Mouse (Mus musculus): ENCODE measurements around the gene Mrtfb. TPM values are rescaled to one million over a fixed set of nuclear protein-coding genes. Genes with fewer than 3 reads are reported as not detected.

Mrtfb gene
- polyA plus RNA-seq, 1 experiment from 2014 or later = 11.5 TPM

DNA sequence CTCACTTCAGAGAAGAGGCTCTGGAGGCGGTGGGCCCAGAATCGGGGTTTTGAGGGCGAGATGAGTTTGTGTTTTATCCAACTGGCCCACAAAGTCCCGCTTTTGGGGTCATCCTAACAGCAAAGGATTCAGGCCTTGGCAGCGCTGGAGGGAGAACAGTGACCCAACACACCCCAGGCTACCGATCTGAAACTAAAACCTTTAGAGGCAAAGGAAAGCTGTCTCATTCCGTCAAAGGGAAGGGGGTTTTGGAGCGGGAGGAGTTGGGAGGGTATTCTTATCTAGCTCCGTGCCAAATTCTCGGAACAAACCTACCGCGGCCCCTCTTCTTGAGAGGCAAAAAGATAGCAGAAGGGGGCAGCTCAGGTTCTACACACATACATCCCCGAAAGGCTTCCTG lies 193.2 kb downstream of the Mrtfb start:
- H3K36me3 ChIP-seq = no peaks in the 10 kb centered on the region
- H3K9me3 ChIP-seq = no peaks in the 10 kb centered on the region
- no peak overlapping the region for H3K27ac ChIP-seq (replicated peaks)
- peaks cover 65% of the 10 kb centered on the region for H3K27me3 ChIP-seq
- 14% methylated on average over 13 of the region's 13 CpGs for WGBS
- ATAC-seq (ENCODE audit: low read depth) = no peak
- H3K4me2 ChIP-seq = peak overlapping the region; percentile 97
- H3K9ac ChIP-seq = 0 out of 2 replicates have a peak overlapping the region, but pooled peaks have one; percentile 34
- peaks cover 31% of the 10 kb centered on the region for H3K4me1 ChIP-seq (replicated peaks)
- 0 out of 2 replicates have a peak overlapping the region, but pooled peaks have one; percentile 75 for H3K4me3 ChIP-seq

DNA sequence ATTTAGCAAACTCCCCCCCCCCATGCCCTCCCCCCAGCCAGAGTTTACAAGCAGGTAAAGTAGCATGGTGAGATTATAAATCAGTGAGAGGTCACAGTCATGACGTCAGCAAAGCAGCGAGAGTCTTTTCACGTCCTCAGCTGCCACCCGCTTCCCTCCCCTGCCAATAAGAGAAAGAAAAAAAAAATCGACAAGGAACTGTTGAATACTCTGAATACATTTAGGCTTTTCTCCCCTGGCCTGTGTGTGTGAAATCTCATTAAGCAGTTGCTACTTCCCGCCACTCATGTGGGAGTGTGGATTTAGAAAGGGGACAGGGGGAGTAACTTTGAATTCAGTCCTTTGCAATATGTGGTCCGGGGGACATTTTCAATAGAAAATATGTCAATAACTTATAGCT lies 194.6 kb downstream of the Mrtfb start:
- no peak overlapping the region for H3K27ac ChIP-seq (replicated peaks)
- H3K4me1 ChIP-seq (replicated peaks) = peaks cover 31% of the 10 kb centered on the region
- H3K36me3 ChIP-seq = no peaks in the 10 kb centered on the region
- H3K27me3 ChIP-seq = peaks cover 52% of the 10 kb centered on the region
- WGBS = 21% methylated on average over 7 of the region's 7 CpGs
- H3K9ac ChIP-seq = no peak overlapping the region
- H3K4me3 ChIP-seq = no peak overlapping the region
- H3K4me2 ChIP-seq = no peak overlapping the region
- no peak for ATAC-seq (ENCODE audit: low read depth)
- H3K9me3 ChIP-seq = no peaks in the 10 kb centered on the region

DNA sequence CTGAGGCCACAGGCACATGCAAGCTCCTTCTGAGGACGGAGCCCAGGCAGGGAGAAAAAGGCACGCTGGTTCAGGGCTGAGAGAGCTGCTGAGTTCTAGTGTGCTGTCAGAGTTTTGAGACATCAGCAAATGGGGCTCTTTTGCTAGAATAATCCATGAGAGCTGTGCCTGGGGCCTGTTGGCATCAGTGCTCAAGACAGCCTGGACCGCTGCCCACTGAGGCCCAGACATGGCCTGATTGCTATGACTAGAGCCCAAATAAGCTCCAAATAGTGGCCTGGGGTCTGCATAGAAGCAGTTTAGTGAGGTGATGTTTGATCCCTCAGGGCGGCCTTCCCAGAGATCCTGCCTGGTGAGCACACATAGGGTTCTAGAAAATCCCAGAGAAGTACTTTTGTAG lies 195.7 kb downstream of the Mrtfb start:
- H3K9ac ChIP-seq = no peak overlapping the region
- WGBS = 89% methylated on average over 4 of the region's 4 CpGs
- no peak overlapping the region for H3K4me2 ChIP-seq
- no peak overlapping the region for H3K27ac ChIP-seq (replicated peaks)
- peaks cover 25% of the 10 kb centered on the region for H3K4me1 ChIP-seq (replicated peaks)
- no peak overlapping the region for H3K4me3 ChIP-seq
- no peaks in the 10 kb centered on the region for H3K9me3 ChIP-seq
- no peaks in the 10 kb centered on the region for H3K36me3 ChIP-seq
- no peak for ATAC-seq (ENCODE audit: low read depth)
- H3K27me3 ChIP-seq = peaks cover 41% of the 10 kb centered on the region

DNA sequence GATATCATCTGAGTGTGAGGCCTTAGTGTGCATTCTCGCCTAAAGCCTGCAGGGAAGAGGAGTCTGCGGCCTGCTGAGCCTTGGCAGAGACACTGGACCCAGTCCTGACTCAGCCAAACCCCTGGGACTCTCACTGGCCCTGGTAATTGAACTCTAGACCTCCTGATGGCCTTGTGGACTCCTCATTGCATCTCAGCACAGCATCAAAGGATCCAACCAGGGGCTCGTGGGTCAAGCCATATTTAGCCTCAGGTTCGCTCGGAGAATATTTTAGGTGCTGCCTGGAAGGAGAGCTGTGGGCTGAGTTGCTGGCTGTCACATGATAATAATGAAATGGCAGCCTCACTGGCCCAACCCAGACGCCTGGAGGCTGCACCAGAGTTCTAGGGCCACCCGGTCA lies 196.4 kb downstream of the Mrtfb start:
- peaks cover 40% of the 10 kb centered on the region for H3K27me3 ChIP-seq
- ATAC-seq (ENCODE audit: low read depth) = no peak
- H3K4me2 ChIP-seq = no peak overlapping the region
- no peak overlapping the region for H3K27ac ChIP-seq (replicated peaks)
- no peak overlapping the region for H3K9ac ChIP-seq
- H3K4me1 ChIP-seq (replicated peaks) = peaks cover 21% of the 10 kb centered on the region
- no peak overlapping the region for H3K4me3 ChIP-seq
- H3K36me3 ChIP-seq = no peaks in the 10 kb centered on the region
- 84% methylated on average over 7 of the region's 7 CpGs for WGBS
- H3K9me3 ChIP-seq = no peaks in the 10 kb centered on the region

DNA sequence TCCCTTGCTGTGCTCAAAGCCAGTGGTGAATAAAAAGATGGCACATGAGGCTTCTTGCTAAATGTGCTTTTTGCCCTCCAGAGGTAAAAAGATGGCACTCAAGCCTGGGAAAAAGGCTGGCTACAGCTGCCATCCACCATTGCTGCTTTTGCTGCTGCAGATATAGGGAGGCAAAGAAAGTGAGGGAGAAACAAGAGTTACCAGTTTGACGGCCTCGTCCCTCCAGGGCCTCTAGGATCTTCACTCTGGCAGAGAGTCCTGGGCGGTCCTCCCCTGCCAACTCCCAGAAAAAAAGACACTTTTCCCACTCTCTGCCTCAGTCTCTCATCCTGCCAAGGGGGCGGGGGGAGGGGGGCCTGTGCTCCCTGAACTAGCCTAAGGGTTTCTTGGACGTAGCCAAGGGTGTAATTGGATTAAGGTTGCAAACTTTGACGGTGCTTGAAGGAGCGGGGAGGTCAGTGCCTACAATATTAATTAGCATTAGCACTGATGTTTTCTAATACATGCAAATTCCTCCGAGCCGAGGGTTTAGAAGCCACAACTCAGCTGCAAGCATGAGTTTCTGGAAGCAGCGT lies 197.8 kb downstream of the Mrtfb start:
- Histone ChIP-seq H3K4me2 (no peak overlapping the region), H3K36me3 (no peaks in the 10 kb centered on the region), H3K4me1 (replicated peaks) (peaks cover 9% of the 10 kb centered on the region), H3K27me3 (peaks cover 30% of the 10 kb centered on the region), H3K27ac (replicated peaks) (no peak overlapping the region), H3K4me3 (no peak overlapping the region), H3K9ac (no peak overlapping the region), H3K9me3 (no peaks in the 10 kb centered on the region)
- ATAC-seq (ENCODE audit: low read depth) = no peak
- WGBS = 42% methylated on average over 10 of the region's 10 CpGs

DNA sequence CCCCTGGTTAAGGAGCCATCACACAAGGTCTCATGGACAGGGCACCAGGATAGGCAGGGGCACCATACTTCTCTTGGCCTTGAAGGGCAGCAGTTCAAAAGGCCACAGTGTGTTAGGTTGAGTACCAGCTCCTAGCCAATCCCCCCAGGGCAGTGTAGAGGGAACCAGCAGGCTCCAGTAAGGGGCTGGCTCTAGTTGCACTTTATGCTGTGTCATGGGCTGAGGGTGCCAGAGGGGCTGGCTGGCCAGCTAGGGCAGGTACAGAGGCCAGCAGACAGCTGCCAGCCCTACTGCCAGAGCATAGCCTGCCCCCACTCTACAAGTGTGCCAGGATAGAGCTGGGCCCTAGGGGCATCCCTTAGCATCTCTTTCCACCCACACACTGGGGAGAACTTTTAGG lies 199.3 kb downstream of the Mrtfb start:
- Histone ChIP-seq H3K9me3 (no peaks in the 10 kb centered on the region), H3K4me2 (no peak overlapping the region), H3K27me3 (peaks cover 15% of the 10 kb centered on the region), H3K9ac (no peak overlapping the region), H3K27ac (replicated peaks) (no peak overlapping the region), H3K4me3 (no peak overlapping the region), H3K4me1 (replicated peaks) (0 out of 2 replicates have a peak, but pooled peaks cover 4% of the 10 kb centered on the region), H3K36me3 (no peaks in the 10 kb centered on the region)
- ATAC-seq (ENCODE audit: low read depth) = no peak

DNA sequence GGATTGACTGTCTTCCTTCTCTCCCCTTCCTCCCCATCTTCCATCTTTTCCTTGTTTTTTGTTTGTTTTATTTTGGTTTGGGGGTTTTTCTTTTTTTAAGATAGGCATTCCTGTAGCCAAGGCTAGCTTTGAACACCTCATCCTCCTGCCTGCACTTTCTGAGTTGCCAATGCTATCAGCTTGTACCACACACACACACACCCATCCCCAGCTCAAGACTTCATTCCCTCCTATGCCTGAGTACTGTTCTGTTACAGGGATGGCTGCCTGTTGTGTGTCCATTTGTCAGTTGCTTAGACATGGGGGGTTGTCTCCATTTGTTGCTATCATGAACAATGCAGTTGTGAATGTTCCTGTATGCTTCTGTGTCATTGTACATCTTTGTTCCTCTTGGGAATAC lies 202.3 kb downstream of the Mrtfb start:
- ATAC-seq (ENCODE audit: low read depth) = no peak
- no peaks in the 10 kb centered on the region for H3K36me3 ChIP-seq
- H3K27me3 ChIP-seq = no peaks in the 10 kb centered on the region; the same call in 1 of the 2 replicates
- H3K27ac ChIP-seq (replicated peaks) = no peak overlapping the region
- H3K4me1 ChIP-seq (replicated peaks) = no peaks in the 10 kb centered on the region
- no peaks in the 10 kb centered on the region for H3K9me3 ChIP-seq
- no peak overlapping the region for H3K4me3 ChIP-seq
- H3K9ac ChIP-seq = no peak overlapping the region
- no peak overlapping the region for H3K4me2 ChIP-seq

DNA sequence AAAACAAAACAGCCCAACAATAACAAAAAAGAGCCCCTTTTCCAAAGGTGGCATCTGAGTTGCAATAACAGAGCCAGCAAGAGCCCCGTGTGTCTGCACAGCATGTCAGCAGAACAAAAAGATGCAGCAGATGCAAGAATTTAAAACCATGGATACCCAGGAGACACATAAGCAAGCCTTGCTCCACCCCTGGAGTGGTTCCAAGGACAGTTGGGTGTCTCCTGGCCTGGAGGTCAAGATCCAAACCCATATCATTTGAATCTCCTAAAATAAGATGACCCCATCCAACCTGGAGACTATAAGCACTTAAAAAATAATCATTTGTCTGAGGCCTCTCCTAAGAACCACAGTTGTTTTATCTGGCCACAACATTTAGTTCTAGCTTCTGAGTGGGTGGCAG lies 203.8 kb downstream of the Mrtfb start:
- Histone ChIP-seq H3K27ac (replicated peaks) (no peak overlapping the region), H3K36me3 (no peaks in the 10 kb centered on the region)

DNA sequence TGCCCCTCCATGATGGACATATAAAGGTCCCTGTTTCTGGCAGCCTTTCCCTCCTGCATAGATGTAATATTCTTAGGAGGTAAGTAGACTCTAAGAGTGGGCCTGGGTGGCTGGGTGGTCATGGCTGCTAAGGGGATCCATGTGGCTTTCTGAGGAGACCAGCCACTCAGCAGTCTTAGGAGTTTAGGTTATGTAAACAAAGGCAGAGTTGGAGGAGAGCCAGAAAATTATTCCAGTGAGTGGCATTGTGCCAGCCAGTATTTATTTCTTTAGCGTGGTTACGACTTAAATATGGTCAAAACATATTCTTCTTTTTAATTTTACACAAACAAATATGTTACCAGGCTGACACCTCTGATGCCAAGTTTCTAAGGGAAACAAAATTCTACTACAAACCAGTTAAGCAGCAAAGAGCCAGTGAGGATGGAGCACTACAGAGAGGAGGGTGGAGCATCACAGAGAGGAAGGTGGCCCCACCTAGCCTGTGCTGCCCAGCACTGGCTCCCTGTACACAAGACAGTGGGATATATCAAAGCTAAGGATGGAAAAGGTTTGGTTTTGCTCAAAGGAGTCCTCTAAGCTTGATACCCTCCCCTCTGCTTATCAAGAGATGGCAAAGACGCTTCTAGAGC lies 204.6 kb downstream of the Mrtfb start:
- no peak overlapping the region for H3K4me2 ChIP-seq
- no peak overlapping the region for H3K27ac ChIP-seq (replicated peaks)
- no peak overlapping the region for H3K9ac ChIP-seq
- H3K9me3 ChIP-seq = no peaks in the 10 kb centered on the region
- H3K4me1 ChIP-seq (replicated peaks) = no peaks in the 10 kb centered on the region
- WGBS = 78% methylated on average over 3 of the region's 3 CpGs
- H3K27me3 ChIP-seq = no peaks in the 10 kb centered on the region; the same call in 1 of the 2 replicates
- no peaks in the 10 kb centered on the region for H3K36me3 ChIP-seq
- no peak for ATAC-seq (ENCODE audit: low read depth)
- no peak overlapping the region for H3K4me3 ChIP-seq

More for the DNA sequence above, 203.8 kb downstream of the Mrtfb start:
- no peak for ATAC-seq (ENCODE audit: low read depth)
- no peaks in the 10 kb centered on the region; the same call in 1 of the 2 replicates for H3K27me3 ChIP-seq
- H3K4me3 ChIP-seq = no peak overlapping the region
- no peak overlapping the region for H3K9ac ChIP-seq
- H3K4me2 ChIP-seq = no peak overlapping the region
- H3K9me3 ChIP-seq = no peaks in the 10 kb centered on the region
- 29% methylated on average over 1 of the region's 1 CpGs for WGBS
- no peaks in the 10 kb centered on the region for H3K4me1 ChIP-seq (replicated peaks)

DNA sequence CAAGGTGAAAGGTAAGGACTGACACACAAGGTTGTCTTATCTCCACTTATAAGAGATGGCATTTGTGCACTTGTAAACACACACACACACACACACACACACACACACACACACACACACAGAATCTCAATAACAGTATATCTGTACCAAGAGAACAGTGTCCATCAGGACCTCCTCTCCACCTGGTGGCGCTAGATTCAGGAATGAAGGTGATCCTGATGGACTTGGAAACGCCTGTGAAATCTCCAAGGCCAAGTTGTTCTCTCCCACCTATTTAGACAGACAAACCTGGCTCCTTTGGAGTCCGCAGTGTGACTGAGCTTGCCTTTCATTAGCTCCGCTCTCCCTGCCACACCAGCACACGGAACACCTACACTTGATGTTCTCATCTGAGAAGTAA lies 208.4 kb downstream of the Mrtfb start:
- Histone ChIP-seq H3K4me1 (replicated peaks) (no peaks in the 10 kb centered on the region), H3K36me3 (no peaks in the 10 kb centered on the region), H3K9me3 (no peaks in the 10 kb centered on the region), H3K4me3 (no peak overlapping the region), H3K27ac (replicated peaks) (no peak overlapping the region), H3K4me2 (no peak overlapping the region), H3K27me3 (no peaks in the 10 kb centered on the region), H3K9ac (no peak overlapping the region)
- 86% methylated on average over 5 of the region's 5 CpGs for WGBS
- no peak for ATAC-seq (ENCODE audit: low read depth)

MicroRNA genes within 50 kb of the gene (microRNA counts, 519-probe panel; counts per million panel counts)
- 3,674 counts per million, percentile 54 among the panel's probes with 10 or more counts for microRNA mmu-miR-193b

Small RNA genes lying within 50 kb of the gene (microRNA-seq; reads per million reads assigned to microRNA genes)
- gene Mir193b = 9.5 reads per million, percentile 27 among the genes with 10 or more reads in this experiment
- gene Mir365-1 = not detected

Other genes with a start within 250 kb of the Mrtfb start
- gene Ercc4, start 146.8 kb upstream of the Mrtfb start, polyA plus RNA-seq (2015; fragmentation: Nextera tagmentation; extraction: Ambion mirVana) = 13.6 and 15.1 TPM in 2 replicates